In genomic region chr1:135426645-135427044, GRCm38 (mm10) we compare ENCODE assay signal across 18 mouse cellular contexts. TPM values are rescaled to one million over a fixed set of nuclear protein-coding genes. Genes with fewer than 3 reads are reported as not detected.
"Had no signal": no experiment of that assay in that cellular context is flagged by ENCODE, and none has a peak within 500 bp of the region (broad histone marks: within the 10 kb centered on the region; RNA-seq: fewer than 3 reads in every experiment).

No protein-coding gene starts in this region.

- H3K4me3 ChIP-seq: limb, embryonic 15.5 days; liver, embryonic 12.5 days; neural tube, embryonic 13.5 days had no signal

- DNase-seq: kidney, postnatal 36 days; layer of hippocampus, adult 9-11 months; layer of hippocampus, postnatal 36 days; lung, embryonic 14.5 days; lung, postnatal 10 days; lung, postnatal 4 days; retina, postnatal 1 day; right cerebral cortex, postnatal 4 days; spleen, adult 18-20 months; thymus, adult 18-20 months; thymus, postnatal 14 days had no signal

- H3K9ac ChIP-seq: limb, embryonic 15.5 days; liver, embryonic 12.5 days; lung, embryonic 14.5 days; neural tube, embryonic 13.5 days had no signal

- H3K9me3 ChIP-seq: limb, embryonic 15.5 days; liver, embryonic 12.5 days; midbrain, embryonic 10.5 days; neural tube, embryonic 13.5 days had no signal

- H3K27me3 ChIP-seq: limb, embryonic 15.5 days; liver, embryonic 12.5 days; neural tube, embryonic 13.5 days had no signal

- ATAC-seq: liver, embryonic 12.5 days; midbrain, embryonic 16.5 days had no signal

- H3K27ac ChIP-seq: kidney, postnatal 0 days; limb, embryonic 15.5 days; liver, embryonic 12.5 days; midbrain, embryonic 10.5 days; neural tube, embryonic 13.5 days had no signal

RNA-seq across cellular contexts. Expression of gene Shisa4, which starts 51.6 kb away (rescaled TPM):
- total RNA-seq: megakaryocyte, adult 5-6 weeks had no signal
